Mouse (Mus musculus): Measurements from ENCODE around the gene Hus1.

The Hus1 gene

DNA sequence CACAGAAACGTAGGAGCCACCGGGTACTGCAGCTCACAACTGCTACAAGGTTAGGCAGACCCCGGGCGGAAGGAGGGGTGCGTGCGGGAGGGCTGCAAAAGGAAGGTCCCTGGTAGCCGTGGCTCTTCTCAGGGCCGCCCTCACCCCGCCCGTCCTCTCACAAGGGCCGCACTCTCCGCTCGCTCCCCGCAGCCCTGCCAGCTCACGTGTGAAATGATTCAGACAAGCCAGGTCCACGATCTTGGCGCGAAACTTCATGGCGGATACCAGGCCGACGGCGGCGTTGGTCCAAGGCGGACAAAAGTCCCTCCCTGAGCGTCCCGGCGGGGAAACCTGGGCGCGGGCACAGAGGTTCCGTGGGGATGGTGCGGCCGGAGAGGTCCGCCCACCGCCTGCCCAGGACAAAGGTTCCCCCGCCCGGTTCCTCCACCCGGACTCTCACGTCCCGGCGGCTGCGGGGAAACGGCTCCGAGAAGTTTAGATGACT is at the start of gene Hus1:
TSS of gene Hus1 (minus strand) at position 339 of the 487 bp plus-strand sequence.
- in situ Hi-C loops (cut with MboI) = no loop called here

DNA sequence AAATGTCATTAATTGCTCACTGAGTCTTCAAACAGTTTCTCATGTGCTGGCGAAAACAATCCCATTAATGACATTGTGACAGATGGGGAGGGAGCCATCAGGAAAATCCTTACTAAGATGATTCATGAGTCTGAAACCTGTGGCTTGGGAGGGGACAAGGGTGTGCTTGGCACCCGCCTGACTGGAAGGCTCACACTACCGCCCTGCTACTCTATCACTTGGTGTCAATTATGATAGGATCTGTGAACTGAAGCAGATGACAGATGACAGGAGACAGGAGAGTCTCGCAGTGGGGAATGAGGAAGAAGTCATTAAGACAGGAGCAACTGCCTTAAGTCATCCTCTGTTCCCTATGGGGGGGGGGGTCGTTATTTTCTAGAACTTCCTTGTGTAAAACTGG is 49.5 kb upstream of the Hus1 start:
- in situ Hi-C loops (cut with MboI) = no loop called here

DNA sequence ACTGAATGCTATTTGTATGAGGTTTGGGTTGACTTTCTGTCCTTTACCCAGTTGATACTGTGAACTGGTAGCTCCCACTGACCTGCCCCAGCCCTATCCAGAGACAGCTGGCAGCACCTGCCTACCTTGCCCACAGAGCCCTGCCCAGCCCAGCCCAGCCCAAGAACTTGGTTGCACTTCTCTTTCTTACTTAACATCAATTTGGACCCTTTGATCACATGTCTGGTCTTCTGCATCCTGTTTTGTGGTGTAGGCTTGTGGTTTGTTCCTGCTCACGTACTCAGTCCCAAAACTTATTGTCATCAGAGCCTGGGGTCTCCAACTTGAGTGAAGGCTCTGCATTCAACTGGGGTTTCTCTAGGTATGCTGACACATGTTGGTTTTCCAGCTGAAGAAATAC is 49.0 kb upstream of the Hus1 start:
- in situ Hi-C loops (cut with MboI) = no loop called here

- in situ Hi-C loops (cut with MboI) = no loop called here
Measured at GRCm38 (mm10) chr11:9057711-9058110, 46.7 kb upstream of the Hus1 start.

GRCm38 (mm10) chr11:9056937-9057336 is 45.9 kb upstream of the Hus1 start:
- in situ Hi-C loops (cut with MboI) = no loop called here

- in situ Hi-C loops (cut with MboI) = no loop called here
Measured at GRCm38 (mm10) chr11:9051895-9052294, 40.9 kb upstream of the Hus1 start.

DNA sequence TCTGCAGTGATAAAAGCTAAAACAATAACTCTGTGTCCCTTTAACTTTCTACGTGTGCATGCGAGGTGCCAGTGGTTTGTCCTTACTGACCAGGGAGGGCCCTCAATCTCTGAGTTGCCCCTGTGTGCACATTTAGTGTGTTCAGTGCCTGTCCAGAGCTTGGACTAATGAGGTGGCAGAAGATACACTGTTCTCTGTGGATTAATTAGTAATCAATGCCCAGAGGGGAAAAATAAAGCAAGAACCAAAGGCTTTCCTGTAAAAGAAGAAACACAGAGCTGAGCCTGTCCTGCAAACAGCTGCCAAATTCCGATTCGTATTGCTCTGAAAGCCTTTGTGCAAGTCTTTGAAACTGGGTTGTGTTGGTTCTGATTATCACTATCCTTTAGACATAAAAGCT is 39.2 kb upstream of the Hus1 start:
- in situ Hi-C loops (cut with MboI) = no loop called here

GRCm38 (mm10) chr11:9048703-9049060 is 37.7 kb upstream of the Hus1 start, which contains the start of gene Sun3:
Sun3 (minus strand) TSS chr11:9048991.
- in situ Hi-C loops (cut with MboI) = no loop called here

GRCm38 (mm10) chr11:9048011-9048702 is 37.2 kb upstream of the Hus1 start, which contains the start of gene Gm11992:
Gm11992 (plus strand) TSS chr11:9048594.
- in situ Hi-C loops (cut with MboI) = no loop called here

GRCm38 (mm10) chr11:9047044-9047443 is 36.1 kb upstream of the Hus1 start:
- in situ Hi-C loops (cut with MboI) = no loop called here

- in situ Hi-C loops (cut with MboI) = no loop called here
Measured at GRCm38 (mm10) chr11:9046546-9046945, 35.6 kb upstream of the Hus1 start.

- in situ Hi-C loops (cut with MboI) = no loop called here
Measured at GRCm38 (mm10) chr11:9031530-9031929, 20.5 kb upstream of the Hus1 start.

- in situ Hi-C loops (cut with MboI) = no loop called here
Measured at GRCm38 (mm10) chr11:9025211-9025610, 14.2 kb upstream of the Hus1 start.

GRCm38 (mm10) chr11:9024782-9025181 is 13.8 kb upstream of the Hus1 start:
- in situ Hi-C loops (cut with MboI) = no loop called here

- in situ Hi-C loops (cut with MboI) = no loop called here
Measured at GRCm38 (mm10) chr11:9020207-9020606, 9.2 kb upstream of the Hus1 start.

GRCm38 (mm10) chr11:9018491-9019267 is 7.7 kb upstream of the Hus1 start:
- in situ Hi-C loops (cut with MboI) = no loop called here

DNA sequence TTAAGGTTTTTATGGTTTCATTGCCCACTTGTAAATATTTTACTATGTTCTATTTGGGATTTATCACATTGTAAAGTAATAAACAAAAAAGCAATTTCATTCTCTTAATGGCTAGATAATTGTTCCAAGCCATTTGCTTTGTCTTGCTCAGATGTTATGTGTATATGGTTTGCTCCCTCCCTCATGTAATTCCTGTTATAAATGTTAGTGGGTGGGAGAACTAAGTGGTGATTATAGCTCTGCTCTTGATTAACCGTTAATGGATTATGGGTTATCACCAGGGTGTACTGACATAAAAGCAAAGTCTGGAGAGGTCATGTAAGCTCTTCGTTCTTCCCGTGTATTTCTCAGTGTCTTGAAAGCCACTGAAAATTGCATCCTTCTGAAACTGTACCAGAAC is 3.7 kb upstream of the Hus1 start:
- in situ Hi-C loops (cut with MboI) = no loop called here

GRCm38 (mm10) chr11:9011348-9011747 is 357 bp upstream of the Hus1 start:
- in situ Hi-C loops (cut with MboI) = no loop called here

DNA sequence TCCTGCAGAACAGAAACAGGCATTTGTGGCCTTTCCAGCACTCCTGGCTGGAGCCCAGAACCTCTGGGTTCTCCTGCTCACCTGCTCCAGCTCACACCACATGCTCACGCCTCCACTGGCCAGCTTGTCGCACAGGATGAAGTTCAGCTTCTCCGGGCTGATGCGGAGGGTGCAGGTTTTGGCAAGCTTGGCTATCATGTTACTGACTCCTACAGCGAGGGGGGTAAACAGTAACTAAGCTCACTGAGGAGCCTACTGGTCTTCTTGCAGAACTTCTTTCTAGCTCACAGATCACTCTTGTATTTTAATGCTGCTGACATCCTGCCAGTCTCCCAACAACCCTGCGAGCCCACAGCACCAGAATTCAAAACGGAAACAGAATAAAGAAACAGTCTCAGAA is 575 bp downstream of the Hus1 start:
- in situ Hi-C loops (cut with MboI) = no loop called here

- in situ Hi-C loops (cut with MboI) = no loop called here
Measured at GRCm38 (mm10) chr11:9008761-9009160, 2.2 kb downstream of the Hus1 start.

GRCm38 (mm10) chr11:8988084-8988483 is 22.9 kb downstream of the Hus1 start:
- in situ Hi-C loops (cut with MboI) = no loop called here

DNA sequence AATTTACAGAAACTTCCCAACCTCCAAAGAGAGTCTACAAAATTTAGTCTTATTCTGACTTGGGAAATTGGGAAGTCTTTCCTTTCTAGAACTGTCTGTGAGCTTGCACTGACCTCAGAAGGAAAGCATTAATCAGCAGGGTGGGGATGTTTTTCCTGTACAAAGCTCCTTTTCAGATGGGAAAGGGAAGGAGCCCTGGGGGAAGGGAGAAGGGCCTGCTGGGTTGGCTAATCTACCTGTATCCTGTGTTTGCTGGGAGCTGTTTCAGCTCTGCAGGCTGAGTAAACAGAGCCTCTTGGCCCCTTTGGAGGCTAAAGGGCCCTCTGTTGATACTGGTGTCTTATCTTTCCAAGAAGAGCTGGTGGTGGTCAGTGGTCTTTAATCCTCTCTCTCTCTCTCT is 24.9 kb downstream of the Hus1 start:
- in situ Hi-C loops (cut with MboI) = no loop called here

GRCm38 (mm10) chr11:8983237-8983861 is 27.6 kb downstream of the Hus1 start:
- in situ Hi-C loops (cut with MboI) = no loop called here

Data from mature B cell (primary cell).